Mouse (Mus musculus) ZHBTc4 (cell line): ENCODE measurements around the gene Psmc2.

ENCODE experiments used
- DNase-seq: peaks from one replicate; pipeline ENCODE4 v3.0.0-alpha.2; 2011; ENCODE audit warnings: low read depth, low spot score

Gene Psmc2

GRCm38 (mm10) chr5:21804837-21805236 is 19.8 kb downstream of the Psmc2 start:
- no peak for DNase-seq

GRCm38 (mm10) chr5:21810924-21811323 is 25.8 kb downstream of the Psmc2 start:
- DNase-seq = peak; percentile 84

GRCm38 (mm10) chr5:21813994-21814393 is 28.9 kb downstream of the Psmc2 start:
- DNase-seq = peak; percentile 87

GRCm38 (mm10) chr5:21826370-21826769 is 41.3 kb downstream of the Psmc2 start:
- DNase-seq = peak; percentile 95

- no peak for DNase-seq
Observed at GRCm38 (mm10) chr5:21827643-21828042, 42.6 kb downstream of the Psmc2 start.

- DNase-seq = no peak
Observed at GRCm38 (mm10) chr5:21828855-21829254, 43.8 kb downstream of the Psmc2 start.

- DNase-seq = no peak
Observed at GRCm38 (mm10) chr5:21831761-21832160, 46.7 kb downstream of the Psmc2 start.

GRCm38 (mm10) chr5:21844676-21845075 is 59.6 kb downstream of the Psmc2 start:
- DNase-seq = no peak

GRCm38 (mm10) chr5:21846616-21847290 is 61.7 kb downstream of the Psmc2 start:
- DNase-seq = peak; percentile 20

GRCm38 (mm10) chr5:21847438-21847837 is 62.4 kb downstream of the Psmc2 start:
- no peak for DNase-seq

GRCm38 (mm10) chr5:21851679-21852340 is 66.7 kb downstream of the Psmc2 start:
- no peak for DNase-seq
